In the genomic region with DNA sequence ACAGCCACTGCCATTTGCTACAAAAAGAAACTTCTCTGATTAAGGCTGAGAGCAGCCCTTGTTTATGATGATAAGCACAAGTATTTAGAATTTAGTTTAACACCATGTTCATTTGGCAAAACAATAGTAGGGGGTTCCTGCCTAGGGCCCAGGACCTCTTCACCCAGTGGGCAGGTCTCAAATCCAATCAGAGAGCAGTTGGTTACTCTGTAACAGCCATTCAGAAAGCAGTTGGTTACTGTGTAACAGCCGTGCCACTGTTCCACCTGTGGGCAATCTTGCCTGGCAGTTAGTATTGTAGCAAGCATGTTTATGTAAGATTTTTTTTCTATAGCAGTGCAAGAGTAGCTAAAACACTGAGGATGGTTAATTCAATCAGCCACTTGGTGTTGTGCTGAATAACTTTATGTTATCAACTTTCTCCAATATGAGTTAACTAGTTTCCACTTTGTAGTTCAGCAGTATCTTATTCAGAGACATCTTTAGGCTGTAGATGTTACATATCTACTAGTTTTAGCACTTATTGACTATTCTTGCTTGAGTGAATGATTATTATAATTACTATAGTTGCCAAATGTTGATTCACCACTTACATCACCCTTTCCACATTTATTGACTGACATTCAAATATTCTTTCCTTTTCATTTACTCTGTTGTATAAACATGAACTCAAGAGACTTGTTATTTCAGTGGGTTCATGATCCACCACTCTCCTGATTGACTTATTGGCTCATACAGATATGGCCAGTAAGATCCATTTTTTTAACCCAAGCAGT, we compare ENCODE assay signal across 27 mouse cellular contexts. TPM values are rescaled to one million over a fixed set of nuclear protein-coding genes. Genes with fewer than 3 reads are reported as not detected.
"Had no signal": no experiment of that assay in that cellular context is flagged by ENCODE, and none has a peak within 500 bp of the region (broad histone marks: within the 10 kb centered on the region; RNA-seq: fewer than 3 reads in every experiment).

No protein-coding gene starts in this region.

- H3K27me3 ChIP-seq: intestine, embryonic 15.5 days; limb, embryonic 12.5 days; limb, embryonic 15.5 days; lung, embryonic 15.5 days; midbrain, embryonic 13.5 days; neural tube, embryonic 13.5 days; stomach, embryonic 15.5 days had no signal

- ATAC-seq: hindbrain, embryonic 16.5 days; intestine, embryonic 15.5 days; midbrain, embryonic 13.5 days; midbrain, embryonic 16.5 days had no signal

- H3K4me2 ChIP-seq: intestine, embryonic 15.5 days; limb, embryonic 12.5 days; limb, embryonic 15.5 days; lung, embryonic 15.5 days; midbrain, embryonic 13.5 days; neural tube, embryonic 13.5 days; stomach, embryonic 15.5 days had no signal

- DNase-seq: left cerebral cortex, postnatal 4 days; lung, adult 18-20 months; lung, postnatal 10 days; lung, postnatal 36 days; retina, postnatal 1 day; right cerebral cortex, postnatal 25 days; spleen, adult 18-20 months; thymus, adult 2 months; thymus, postnatal 14 days; thymus, postnatal 4 days had no signal

- H3K9me3 ChIP-seq: intestine, embryonic 15.5 days; limb, embryonic 12.5 days; limb, embryonic 15.5 days; lung, embryonic 15.5 days; midbrain, embryonic 13.5 days; neural tube, embryonic 13.5 days; stomach, embryonic 15.5 days had no signal

- H3K36me3 ChIP-seq: intestine, embryonic 15.5 days; limb, embryonic 12.5 days; limb, embryonic 15.5 days; lung, embryonic 15.5 days; midbrain, embryonic 10.5 days; midbrain, embryonic 13.5 days; neural tube, embryonic 13.5 days; stomach, embryonic 15.5 days had no signal

- H3K27ac ChIP-seq: intestine, embryonic 15.5 days; kidney, postnatal 0 days; limb, embryonic 12.5 days; limb, embryonic 15.5 days; liver, embryonic 14.5 days; lung, embryonic 15.5 days; midbrain, embryonic 10.5 days; midbrain, embryonic 13.5 days; neural tube, embryonic 13.5 days; stomach, embryonic 15.5 days had no signal

- H3K4me3 ChIP-seq: intestine, embryonic 15.5 days; limb, embryonic 12.5 days; limb, embryonic 15.5 days; lung, embryonic 15.5 days; megakaryocyte, embryonic 14.5 days; midbrain, embryonic 10.5 days; midbrain, embryonic 13.5 days; myocyte; neural tube, embryonic 13.5 days; stomach, embryonic 15.5 days had no signal

- H3K9ac ChIP-seq: intestine, embryonic 15.5 days; limb, embryonic 12.5 days; limb, embryonic 15.5 days; liver, embryonic 14.5 days; lung, embryonic 15.5 days; midbrain, embryonic 13.5 days; neural tube, embryonic 13.5 days; stomach, embryonic 15.5 days had no signal

- H3K4me1 ChIP-seq: intestine, embryonic 15.5 days; limb, embryonic 12.5 days; limb, embryonic 15.5 days; megakaryocyte, embryonic 14.5 days; midbrain, embryonic 13.5 days; neural tube, embryonic 13.5 days; stomach, embryonic 15.5 days had no signal

RNA-seq across cellular contexts. Expression of a gene that starts 8.0 kb away (rescaled TPM):
- total RNA-seq: left cerebral cortex, postnatal 14 days; left cerebral cortex, postnatal 4 days; monocyte, adult 5-6 weeks; neutrophil, adult 5-6 weeks had no signal
- polyA plus RNA-seq: hindbrain, embryonic 16.5 days; limb, embryonic 12.5 days; midbrain, embryonic 13.5 days; midbrain, embryonic 16.5 days; myocyte; neural tube, embryonic 13.5 days had no signal

RNA-seq across cellular contexts. Expression of a gene that starts 20.3 kb away (rescaled TPM):
- total RNA-seq: monocyte, adult 5-6 weeks; neutrophil, adult 5-6 weeks had no signal

RNA-seq across cellular contexts. Expression of a gene that starts 50.0 kb away (rescaled TPM):
- total RNA-seq: monocyte, adult 5-6 weeks; neutrophil, adult 5-6 weeks had no signal
- polyA plus RNA-seq: limb, embryonic 12.5 days; myocyte had no signal
